Mouse (Mus musculus) left cerebral cortex, postnatal 36 days (tissue): Measurements from ENCODE around the gene Med16. TPM values are rescaled to one million over a fixed set of nuclear protein-coding genes. Genes with fewer than 3 reads are reported as not detected.

Experiments
- DNase-seq, 2 experiments: peaks; one replicate each; pipeline ENCODE4 v3.0.0; 2021 to 2022; ENCODE audit warnings: low spot score in 2 of 2, mixed read lengths in 1 of 2
- intact Hi-C: fragments of 180-260 bp; cut with DNase I; formaldehyde crosslinking; loops from one replicate; pipeline ENCODE4 v1.15.1; 2025
- total RNA-seq, 2 experiments: library from RNA; stranded (reverse); gene quantifications; 2 replicates each; pipeline ENCODE4 v1.2.3; 2021

Med16 gene
- total RNA-seq, 2 experiments from 2014 or later: 53.2 to 60.6 TPM

DNA sequence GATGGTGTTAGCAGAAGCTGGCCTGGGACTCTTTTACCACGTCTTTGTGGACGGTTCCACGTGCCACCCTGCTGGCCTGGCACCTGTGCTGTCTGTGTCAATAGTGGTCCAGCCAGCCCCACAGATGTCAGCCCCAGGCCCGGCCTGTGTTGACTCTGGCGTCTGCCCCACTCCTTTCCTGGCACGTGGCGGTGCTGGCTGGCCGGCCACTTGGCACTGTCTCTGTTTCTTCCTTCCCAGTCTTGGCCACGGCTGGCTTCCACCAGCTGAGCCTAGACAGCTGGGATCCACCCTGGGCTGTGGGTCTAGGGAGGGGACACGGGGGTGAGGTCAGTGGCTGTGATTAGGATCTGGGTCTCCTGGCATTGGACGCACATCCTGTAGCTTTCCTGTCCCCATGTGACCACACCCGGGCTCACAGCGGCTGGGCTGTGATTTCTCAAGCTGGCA, 25.6 kb upstream of the Med16 start:
- intact Hi-C loops: no loop called here
- peak; percentile 60 to 65 for DNase-seq

DNA sequence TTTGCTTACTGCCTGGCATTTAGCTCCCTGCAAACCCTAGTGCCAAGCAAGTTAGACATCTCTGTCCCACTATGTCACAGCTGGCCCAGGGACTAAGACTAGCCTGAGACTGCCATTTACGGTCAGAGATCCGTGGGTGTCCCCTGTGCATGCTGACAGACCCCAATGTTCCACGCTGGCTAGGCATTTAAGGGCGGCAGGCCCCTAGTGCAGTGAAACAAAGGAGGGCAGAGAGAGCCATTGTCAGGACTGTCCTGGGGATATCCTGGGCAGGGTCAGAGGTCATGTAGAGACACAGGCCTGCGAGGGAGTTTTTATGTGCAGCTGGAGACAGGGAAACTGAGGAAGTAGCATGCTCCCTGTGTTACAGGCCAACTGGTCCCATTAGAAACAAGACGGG, 25.1 kb upstream of the Med16 start:
- DNase-seq: no peak
- intact Hi-C loops: no loop called here

- intact Hi-C loops: no loop called here
- DNase-seq: no peak
These were observed 24.5 kb upstream of the Med16 start for GRCm38 (mm10) chr10:79933145-79933679.

- intact Hi-C loops: no loop called here
- no peak for DNase-seq
These were observed 24.0 kb upstream of the Med16 start for GRCm38 (mm10) chr10:79932736-79933135.

DNA sequence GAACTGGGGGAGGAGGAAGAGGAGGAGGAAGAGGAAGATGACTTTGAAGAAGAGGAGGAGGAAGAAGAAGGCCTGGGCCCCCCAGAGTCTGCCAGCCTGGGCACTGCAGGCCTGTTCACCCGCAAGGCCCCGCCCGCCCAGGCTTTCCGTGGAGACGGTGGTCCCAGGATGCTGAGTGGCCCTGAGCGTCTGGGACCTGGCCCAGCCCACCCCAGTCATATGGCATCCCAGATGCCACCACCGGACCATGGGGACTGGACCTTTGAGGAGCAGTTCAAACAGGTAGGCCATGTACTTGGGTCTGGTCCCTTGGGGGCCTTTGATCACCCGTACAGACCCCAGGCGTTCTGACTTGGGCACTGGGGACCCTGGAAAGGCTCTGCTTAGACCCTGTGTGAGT, 23.1 kb upstream of the Med16 start:
- intact Hi-C loops: no loop called here

GRCm38 (mm10) chr10:79930826-79931186, 22.1 kb upstream of the Med16 start:
- DNase-seq: no peak
- intact Hi-C loops: no loop called here

More for the DNA sequence above, 23.1 kb upstream of the Med16 start:
- no peak for DNase-seq

DNA sequence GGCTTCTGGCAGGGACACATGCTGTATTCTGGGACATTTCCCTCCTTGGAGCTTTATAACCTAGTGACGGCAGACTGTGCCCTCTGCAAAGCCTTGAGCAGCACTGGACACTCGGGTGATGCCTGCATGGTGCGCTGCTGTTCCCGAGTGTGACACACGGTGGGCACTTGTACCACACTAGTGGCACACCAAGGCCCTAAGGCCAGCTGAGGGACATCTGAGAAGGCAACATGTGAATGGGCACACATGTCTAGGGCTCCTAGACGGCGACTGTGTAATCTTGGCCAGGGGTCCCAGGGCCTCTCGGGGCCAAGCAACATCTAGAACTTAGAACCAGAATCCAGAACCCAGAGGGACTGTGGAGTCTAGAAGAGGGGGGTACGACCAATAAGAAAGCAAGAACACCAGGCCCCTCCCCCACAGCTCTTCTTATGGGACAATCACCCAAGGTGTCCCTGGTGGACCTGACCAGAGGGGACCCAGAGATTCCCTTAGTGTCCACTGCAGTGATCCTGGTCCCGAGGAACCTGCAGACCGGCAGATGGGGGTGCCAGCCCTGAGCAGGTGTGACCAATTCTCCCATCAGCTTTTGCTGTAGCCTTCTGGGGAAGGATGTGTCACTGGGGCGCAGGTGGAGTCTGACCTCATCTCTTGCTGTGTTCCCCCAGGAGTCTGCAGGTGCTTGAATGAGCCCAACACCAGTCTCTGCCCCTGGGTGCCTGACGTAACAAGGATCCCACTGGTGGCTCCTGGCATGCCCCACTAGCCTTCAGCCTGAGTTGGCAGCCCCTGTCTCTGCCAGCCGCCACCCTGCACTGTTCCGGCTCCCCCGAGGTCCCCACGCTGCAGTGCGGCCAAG, 21.5 kb upstream of the Med16 start:
- no peak for DNase-seq
- intact Hi-C loops: no loop called here

DNA sequence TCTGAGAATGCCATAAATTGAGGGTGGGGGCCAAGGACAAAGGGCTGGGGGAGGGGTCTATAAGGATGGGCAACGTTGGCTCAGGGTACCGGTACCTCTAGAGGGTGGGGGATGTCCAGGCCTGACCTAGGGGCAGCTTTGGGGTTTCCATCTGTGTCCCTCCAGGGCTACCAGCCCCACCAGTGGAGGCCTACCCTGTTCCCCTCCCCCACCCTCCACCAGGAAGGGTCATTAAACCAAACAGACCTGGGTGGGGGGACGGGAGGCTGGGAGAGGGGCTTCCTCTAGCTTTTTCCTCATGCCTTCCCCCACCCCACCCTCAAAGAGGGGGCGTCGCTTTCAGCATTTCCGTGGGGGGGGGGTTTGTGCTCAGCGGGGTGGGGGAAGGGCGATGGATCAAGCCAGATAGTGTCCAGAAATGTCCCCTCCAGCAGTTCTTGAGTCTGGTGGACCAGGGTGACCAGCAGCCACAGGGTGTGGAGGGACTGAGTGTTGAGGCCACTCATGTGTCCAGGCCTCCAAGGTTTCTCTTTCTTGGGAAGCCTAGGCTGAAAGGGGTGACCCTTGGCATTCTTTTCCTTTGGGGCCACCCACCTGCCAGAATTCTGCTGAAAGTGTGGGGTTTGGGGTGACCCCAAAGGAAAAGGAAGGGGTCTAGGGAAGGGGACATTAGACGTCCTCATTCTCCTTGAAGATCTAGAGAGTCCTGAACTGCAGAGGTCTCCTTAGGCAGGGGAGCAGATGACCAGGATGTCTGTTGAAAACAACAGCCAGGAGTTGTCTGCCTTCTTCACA, 20.4 kb upstream of the Med16 start:
- intact Hi-C loops: no loop called here
- no peak for DNase-seq

DNA sequence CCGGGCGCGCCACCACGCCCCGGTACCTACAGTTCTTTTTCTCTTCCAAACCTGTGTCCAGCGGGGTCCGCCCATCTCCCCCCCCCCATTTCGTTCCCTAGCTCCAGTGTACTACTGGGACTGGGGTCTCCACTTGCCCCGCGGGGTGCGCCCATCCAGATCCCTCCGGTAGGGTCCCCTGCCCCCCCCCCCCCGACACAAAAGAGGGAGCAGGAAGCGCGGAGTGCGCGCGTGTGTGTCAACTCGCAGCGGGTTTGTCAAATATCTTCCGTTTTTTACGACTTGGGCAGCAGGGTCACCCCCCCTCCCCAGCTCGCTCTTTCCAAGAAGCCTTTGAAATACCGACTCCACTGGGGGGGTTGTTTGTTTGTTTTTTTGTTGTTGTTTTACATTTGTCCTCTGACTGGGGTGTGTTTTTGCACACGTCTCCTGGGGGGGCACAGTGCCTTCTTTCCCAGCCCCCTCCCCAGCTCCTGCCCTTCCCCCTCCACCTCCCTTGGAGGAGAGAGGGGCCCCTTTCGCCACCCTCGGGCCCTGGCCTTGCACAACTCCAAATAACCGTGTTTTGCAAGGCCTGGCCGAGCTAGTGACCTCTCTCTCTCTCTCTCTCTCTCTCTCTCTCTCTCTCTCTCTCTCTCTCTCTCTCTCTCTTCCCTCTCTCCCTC, 19.4 kb upstream of the Med16 start:
- DNase-seq: no peak
- intact Hi-C loops: no loop called here

DNA sequence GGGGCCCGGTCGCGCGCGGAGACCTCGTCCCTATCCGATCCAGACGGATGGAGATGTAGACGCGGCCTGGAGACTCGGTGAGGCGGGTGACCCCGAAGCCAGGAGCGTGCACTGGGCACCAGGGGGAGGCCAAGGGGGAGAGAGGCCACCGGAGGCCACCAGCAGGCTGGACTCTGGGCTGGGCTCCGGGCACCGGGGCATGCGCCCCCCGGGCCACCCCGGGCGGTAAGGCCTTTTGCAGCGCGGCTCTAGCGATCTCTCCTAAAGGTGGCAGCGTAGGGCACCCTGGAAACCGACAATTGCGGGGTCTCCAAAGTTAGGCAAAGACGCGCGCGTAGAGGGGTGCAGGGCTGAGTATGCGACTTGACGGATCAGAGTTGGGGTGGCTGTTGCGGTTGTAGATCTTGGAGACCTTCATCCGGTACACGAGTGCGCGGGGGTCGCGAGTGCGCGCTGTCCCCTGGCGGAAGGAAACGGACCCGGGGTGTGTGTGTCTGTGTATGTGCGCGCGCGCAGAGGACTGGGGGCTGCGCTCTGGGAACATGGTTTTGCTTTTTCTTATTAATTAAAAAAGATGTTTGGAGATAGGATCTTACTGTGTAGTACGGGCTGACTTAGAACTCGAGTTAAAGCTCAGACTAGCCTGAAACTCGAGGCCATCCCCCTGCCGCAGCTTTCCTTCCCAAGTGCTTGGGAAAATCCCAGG, 18.8 kb upstream of the Med16 start:
- peak; percentile 55 to 68 for DNase-seq
- intact Hi-C loops: no loop called here

GRCm38 (mm10) chr10:79926491-79927323, 18.0 kb upstream of the Med16 start, which contains the start of gene Arid3a:
Gene Arid3a, plus strand, starts transcription at chr10:79927043.
- intact Hi-C loops: no loop called here
- peak; percentile 87 to 90 for DNase-seq

GRCm38 (mm10) chr10:79925785-79926490, 17.2 kb upstream of the Med16 start:
- intact Hi-C loops: loop anchor here (1.0 to 2.0 kb wide), 4 partner anchors 28 to 91 kb away; no protein-coding TSS in a partner anchor
- no peak for DNase-seq

DNA sequence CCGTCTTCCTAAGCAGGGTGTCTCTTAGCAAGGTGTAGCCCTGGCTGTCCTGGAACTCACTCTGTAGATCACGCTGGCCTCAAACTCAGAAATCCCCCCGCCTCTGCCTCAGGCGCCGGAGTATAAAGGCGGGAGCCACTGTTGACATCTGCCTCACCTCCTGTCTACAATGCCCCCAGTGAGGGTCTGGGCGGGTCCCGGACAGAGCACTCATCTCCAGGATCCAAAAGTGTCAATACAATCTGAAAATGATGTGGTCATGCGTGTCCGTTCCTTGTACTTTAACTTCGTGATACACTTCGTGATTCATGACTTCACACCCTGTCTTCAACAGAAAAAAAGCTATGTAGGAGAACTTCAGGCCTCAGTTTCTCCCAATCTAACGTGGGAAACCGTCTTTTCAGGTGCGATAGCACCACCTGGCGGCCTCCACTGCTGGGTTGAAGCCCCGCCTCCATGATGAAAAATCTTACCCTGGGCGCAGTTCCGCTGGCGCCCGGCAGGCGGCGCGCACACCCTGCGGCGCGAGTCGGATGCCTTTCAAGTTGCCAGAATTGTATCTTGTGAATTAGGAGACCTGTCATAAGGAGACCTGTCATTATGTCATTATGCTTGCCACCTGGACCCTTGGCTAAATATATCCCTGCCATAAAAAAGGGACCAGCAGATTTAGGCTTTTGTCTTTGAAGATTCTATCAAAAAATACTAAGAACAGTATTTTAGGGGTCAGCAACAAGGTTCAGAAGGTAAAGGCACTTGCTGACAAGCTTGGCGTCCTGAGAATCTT, 16.5 kb upstream of the Med16 start:
- intact Hi-C loops: loop anchor here (1.0 to 5.0 kb wide), 5 partner anchors 29 to 90 kb away; no protein-coding TSS in a partner anchor
- peak; percentile 91 to 95 for DNase-seq

- no peak for DNase-seq
- intact Hi-C loops: loop anchor here (5.0 kb wide), 1 partner anchor 39 kb away; no protein-coding TSS in a partner anchor
These were observed 12.8 kb upstream of the Med16 start for GRCm38 (mm10) chr10:79921572-79921971.

DNA sequence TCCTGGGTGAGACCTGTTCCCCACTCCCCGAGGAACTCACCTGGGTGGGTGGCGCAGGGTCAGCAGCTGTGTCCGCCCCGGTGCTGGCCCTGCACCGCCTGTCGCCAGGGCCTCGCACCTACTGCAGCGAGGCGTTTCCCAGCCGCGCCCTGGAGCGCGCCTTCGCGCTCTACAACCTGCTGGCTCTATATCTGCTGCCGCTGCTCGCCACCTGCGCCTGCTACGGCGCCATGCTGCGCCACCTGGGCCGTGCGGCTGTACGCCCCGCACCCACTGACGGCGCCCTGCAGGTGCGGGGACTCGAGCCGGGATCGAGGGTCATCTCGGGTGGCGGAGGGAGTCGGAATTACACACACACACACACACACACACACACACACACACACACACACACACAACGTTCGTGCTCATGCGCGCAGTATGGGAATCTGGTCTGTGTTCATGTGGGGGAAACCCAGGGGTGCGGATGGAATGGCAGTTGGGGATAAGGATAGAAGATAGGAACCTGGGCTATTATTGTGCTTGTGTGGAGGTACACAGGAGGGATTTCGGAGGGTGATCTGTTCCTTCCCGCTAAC, 12.3 kb upstream of the Med16 start, which contains the start of gene R3hdm4:
TSS of gene R3hdm4 (minus strand) at position 251 of the 578 bp plus-strand sequence.
- intact Hi-C loops: loop anchor here (5.0 kb wide), 1 partner anchor 39 kb away; no protein-coding TSS in a partner anchor
- peak in 1 of 2 experiments; percentile 34 for DNase-seq
